Mouse (Mus musculus): ENCODE results near the gene Gnai3. TPM values are rescaled to one million over a fixed set of nuclear protein-coding genes. Genes with fewer than 3 reads are reported as not detected.
A peak's percentile ranks its signal among the peaks of the same experiment; 100 is the strongest.

Gene Gnai3
- total RNA-seq (2021) = 10 to 100 TPM; 17.7 to 22.6 TPM
- long read RNA-seq, experiment 1, transcript Gnai3-201 (9 exons, 3,262 nt) = major isoform, 17 of 20 reads
- long read RNA-seq, experiment 1, partial matches to known transcripts = 2 of 20 reads
- long read RNA-seq, experiment 1, other reads (novel, unspliced or antisense) = 1 of 20 reads
- long read RNA-seq, experiment 2, transcript Gnai3-201 (9 exons, 3,262 nt) = major isoform, 26 of 28 reads
- long read RNA-seq, experiment 2, partial matches to known transcripts = 1 of 28 reads
- long read RNA-seq, experiment 2, other reads (novel, unspliced or antisense) = 1 of 28 reads

DNA sequence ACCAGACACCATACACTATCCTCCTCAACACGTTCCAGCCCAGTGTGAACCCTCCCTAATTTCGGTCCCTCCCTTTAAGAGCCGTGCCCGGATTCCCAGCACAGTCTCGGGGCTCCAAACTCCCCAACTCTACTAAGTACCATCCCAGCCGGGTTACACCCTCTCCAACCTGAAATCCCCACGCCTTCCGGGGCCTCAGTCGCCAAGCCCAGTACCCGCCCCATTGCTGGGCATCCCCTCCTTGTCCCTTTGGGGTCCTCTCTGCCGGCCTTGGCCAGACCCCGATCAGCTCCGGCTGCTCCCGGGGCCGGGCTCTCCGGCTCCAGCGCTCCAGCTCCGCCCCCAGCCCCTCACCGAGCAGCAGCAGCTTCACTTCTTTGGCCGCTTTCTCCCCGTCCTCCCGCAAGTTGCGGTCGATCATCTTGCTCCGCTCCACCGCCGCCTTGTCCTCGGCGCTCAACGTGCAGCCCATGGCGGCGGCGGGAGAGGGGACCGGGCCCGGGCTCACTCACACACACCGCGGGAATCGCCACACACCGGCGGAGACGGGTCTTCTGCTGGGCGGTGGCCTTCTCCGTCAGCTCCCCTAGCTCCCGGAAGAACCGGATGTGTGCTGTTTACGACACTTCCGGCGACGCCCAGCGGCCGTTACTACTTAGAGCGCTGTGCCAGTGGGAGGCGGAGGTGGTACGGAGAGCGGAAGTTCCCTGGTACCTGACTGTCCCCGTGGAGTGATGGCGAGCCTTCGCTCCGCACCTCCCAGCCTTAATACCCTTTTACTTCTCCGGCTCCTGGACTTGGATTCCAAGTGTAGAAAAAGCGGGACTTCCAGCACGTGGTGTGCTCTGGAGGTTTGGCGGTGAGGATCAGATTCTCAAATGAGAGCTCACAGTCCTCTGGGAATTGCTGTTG is at the start of gene Gnai3:
Gene Gnai3, minus strand, starts transcription at position 613 of the 912 bp plus-strand sequence.
- intact Hi-C loops (cut with DNase I; ENCODE audit: low total_unique reads) = no loop called here
- DNase-seq = peak; percentile 89

DNA sequence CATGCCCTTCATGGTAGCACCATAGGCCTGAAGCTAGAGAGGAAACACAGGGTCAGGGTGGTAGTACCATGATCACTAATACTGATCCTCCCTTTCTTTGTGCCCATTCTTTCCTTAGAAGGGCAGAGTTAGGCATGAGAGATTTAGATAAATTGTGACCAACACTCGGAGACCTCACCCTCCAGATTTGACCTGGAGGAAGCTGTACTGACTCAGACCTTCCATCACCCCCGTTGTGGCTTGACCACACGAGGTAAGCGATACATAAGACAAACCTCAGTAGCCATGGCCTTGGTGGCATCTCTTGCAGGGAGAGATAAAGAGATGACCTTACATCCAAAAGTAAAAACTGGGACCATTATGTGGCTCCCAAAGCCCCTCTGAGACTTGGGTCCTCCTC is 49.3 kb upstream of the Gnai3 start:
- intact Hi-C loops (cut with DNase I; ENCODE audit: low total_unique reads) = no loop called here
- DNase-seq = no peak

DNA sequence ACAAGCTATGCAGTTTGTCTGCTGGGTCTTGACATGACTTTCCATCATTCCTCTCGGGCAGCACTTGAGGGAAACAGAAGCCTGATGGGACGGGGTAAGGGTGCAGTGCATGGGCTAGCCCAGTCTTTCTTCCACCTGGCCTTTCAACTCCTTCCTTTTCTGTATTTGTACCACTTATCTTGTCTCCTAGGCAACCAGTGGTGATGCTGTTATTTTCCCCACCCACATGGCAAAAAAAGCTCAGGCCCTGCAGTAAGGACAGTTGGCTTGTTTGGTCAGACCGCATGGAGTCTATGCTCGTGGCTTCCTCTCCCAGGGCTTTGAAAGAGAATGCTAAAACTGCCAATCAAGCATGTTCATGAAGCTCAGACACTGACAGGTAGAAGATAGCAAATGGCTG is 47.7 kb upstream of the Gnai3 start:
- intact Hi-C loops (cut with DNase I; ENCODE audit: low total_unique reads) = no loop called here
- DNase-seq = no peak

- intact Hi-C loops (cut with DNase I; ENCODE audit: low total_unique reads) = no loop called here
- DNase-seq = no peak
Observed at GRCm38 (mm10) chr3:108189897-108190296, 44.0 kb upstream of the Gnai3 start.

DNA sequence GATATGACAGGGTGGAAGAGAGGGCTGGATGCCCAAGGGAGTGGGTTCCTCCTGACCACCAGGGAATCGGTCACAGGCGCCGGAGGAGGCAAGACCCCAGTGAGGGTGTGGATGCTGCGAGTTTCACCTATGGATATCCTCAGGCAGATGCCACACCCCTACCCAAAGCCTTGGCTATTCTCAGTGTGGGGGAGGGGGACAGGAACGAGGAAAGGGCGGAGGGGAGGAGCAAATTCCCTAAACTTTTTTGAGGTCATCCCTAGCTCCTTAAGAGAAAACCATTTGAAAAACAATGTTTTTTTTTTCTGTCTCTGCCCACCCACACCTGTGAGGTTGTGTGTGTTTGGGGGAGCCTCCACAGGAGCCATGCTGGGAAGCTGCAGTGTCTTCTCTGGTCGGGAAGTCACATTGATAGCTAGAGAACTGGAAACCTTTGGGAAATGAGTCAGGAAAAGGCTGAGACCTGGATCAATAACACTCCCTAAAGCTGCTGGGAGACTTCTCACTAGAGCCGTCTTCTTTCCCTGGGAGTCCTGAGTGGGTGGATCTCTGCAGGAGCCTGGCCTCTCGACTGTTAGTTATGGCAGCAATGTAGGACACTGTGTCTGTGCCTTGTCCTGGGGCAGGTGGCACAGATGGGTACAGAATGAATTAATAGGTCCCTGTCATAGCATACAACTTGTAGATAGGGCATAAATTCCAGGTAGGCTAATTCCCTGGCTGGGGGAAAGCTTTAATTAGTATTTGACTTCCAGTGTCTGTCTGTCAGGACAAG is 43.0 kb upstream of the Gnai3 start:
- DNase-seq = no peak

GRCm38 (mm10) chr3:108187111-108187795 is 41.3 kb upstream of the Gnai3 start:
- DNase-seq = no peak
- intact Hi-C loops (cut with DNase I; ENCODE audit: low total_unique reads) = no loop called here

More for the DNA sequence above, 43.0 kb upstream of the Gnai3 start:
- intact Hi-C loops (cut with DNase I; ENCODE audit: low total_unique reads) = no loop called here

DNA sequence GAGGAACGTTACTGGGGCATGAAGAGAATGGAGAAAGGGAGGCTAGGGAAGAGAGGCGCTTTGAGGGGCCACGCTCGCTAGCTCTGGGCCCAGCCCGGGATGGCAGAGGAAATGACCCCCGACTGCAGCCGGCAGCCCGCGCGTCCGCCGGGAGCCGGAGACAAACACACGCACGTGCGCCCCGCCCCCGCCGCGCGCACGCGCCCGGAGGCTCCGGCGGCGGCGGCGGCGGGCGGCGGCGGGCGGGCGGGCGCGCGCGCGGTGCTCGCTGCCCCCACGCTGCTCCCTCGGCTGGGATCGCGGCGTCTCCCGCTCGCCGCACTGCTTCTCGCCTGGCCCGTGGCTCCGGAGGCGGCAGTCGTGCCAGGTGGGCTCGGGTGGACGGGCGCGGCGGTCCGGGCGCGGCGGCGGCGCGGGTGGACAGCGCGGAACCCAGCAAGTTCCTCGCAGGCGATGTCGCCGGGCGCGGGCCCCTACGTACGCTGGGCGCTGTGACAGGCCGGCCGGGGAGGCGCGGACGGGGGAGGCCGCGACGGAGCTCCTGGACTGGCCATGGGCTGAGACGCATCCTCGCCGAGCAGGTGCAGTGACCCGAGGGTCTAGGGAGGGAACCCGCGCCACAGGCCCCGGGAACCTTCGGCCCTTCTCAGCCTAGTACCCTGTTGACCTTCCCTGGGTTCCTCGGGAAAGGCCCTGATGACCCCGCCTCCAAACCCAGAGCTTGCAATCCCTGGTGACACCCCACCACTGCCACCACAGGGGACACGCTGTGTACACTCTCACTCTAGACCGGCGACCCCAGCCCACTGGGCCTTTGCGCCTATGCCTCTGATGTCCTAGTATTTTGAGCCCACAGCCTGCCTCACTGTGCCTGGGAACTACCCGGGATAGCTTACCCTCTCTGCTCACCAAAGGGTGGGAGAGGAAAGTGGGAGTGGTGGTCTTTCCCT is 40.4 kb upstream of the Gnai3 start, which contains the start of gene Amigo1:
Gene Amigo1, plus strand, starts transcription at position 238 of the 950 bp plus-strand sequence.
- intact Hi-C loops (cut with DNase I; ENCODE audit: low total_unique reads) = no loop called here
- DNase-seq = peak; percentile 61

DNA sequence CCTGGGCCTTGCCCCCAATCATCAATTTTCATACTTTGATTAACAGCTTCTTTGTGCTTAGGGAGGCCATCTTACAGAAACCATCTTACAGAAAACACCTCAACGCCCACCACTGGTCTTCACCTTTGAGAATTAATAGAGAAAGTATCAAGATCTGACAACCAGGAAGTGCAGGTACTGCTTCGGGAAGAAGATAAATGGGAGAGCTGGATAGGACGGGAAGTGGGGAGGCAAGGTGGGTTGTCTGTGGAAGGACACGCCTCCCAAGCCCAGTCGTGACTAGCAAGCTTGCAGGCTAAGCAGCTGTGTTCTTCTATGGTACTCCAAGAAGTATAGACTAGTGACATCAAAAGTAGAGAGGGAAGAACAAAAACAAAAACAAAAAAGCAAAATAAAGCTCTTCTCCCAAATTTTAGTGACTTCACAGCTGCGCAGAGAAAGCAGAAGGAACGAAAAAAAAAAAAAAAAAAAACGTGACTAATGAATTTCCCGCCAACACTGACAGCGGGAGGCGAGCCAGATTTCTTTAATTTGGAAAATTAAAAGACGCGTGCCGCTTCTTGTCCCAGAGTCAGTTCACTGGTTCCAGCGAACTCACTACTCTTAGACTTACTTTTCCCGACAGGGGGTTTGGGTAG is 39.6 kb upstream of the Gnai3 start:
- intact Hi-C loops (cut with DNase I; ENCODE audit: low total_unique reads) = no loop called here
- DNase-seq = no peak

DNA sequence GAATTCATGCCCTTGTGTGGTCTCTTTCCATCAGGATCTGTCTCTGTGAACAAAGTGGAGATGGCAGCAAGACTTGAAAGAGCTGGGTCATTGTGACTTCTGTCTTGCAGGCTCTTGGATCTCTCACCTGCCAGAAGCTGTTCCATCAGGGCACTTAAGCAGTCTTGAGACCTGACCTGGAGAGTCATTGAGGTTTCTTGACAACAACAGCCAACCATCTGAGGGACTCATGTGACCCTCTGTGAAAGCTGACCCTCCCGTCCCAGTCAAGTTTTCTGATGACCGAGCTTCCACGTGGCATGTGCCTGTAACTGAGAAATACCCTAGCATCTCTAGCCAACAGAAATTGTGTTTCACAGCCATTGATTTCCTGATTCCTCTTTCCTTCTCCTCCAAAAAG is 38.8 kb upstream of the Gnai3 start:
- intact Hi-C loops (cut with DNase I; ENCODE audit: low total_unique reads) = no loop called here
- DNase-seq = no peak

GRCm38 (mm10) chr3:108180514-108180913 is 34.6 kb upstream of the Gnai3 start:
- no peak for DNase-seq
- intact Hi-C loops (cut with DNase I; ENCODE audit: low total_unique reads) = no loop called here

DNA sequence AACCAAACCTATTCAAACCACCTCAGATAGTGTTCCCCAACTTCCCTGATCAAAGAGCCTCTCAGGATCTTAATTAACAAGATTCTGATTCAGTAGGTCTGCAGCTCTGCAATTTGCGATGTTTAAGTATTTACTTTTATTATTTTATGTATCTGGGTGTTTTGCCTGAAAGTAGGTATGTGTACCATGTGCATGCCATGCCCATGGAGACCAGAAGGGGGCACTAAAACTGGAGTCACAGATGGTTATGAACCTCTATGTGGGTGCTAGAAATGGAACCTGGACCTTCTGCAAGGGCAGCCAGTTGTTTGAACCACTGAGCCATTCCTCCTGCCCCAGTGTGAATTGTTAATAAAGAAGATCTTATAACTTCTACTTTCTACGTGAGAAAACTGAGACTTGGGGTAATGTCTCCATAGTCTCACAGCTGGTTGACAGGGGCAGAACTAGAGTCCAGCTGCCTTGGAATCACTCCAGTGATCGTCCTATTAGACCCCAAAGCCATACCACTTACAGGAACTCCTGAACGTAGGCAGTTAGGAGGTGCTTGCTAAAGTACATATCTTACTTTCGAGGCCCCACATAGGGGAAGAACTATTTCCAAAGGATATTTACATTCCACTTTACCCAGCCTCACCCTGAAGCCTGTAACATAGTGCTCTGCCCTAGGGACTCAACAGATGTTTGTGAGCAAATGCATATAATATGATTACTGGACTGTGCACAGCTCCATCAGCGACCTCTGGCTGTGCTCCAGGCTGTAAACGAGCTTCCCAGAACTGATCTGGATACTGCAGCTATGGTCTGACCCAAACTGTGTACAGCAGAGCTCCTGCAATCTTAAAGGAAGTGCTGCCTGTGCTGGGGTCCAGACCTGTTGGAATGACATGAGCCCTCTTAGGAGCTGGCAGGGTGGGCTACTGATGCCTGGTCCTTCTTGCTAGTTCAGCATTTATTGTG is 33.1 kb upstream of the Gnai3 start:
- DNase-seq = peak; percentile 50
- intact Hi-C loops (cut with DNase I; ENCODE audit: low total_unique reads) = no loop called here

GRCm38 (mm10) chr3:108174672-108175531 is 29.0 kb upstream of the Gnai3 start:
- peak; percentile 66 for DNase-seq
- intact Hi-C loops (cut with DNase I; ENCODE audit: low total_unique reads) = no loop called here

DNA sequence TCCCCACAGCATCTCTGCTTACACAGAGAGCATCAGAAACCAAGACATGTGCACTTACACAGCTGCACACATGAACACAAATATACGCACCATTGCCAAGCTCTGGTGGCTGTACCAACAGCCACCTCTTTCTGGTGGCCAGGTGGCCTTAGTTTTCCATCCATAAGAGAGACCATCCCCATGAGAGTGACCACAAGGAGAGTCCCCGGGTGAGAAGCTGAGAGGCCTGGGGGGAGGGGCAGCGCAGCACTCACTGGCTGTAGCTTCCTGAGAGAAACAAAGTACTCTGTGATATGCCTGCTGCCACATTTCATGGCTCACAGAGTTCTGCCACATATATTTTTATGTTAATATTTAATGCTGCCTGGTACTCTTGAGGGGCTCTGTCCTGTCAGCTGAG is 23.3 kb upstream of the Gnai3 start:
- intact Hi-C loops (cut with DNase I; ENCODE audit: low total_unique reads) = loop anchor here (5.0 kb wide), 1 partner anchor 33 kb away; the partner anchor contains the start of gene Cyb561d1
- no peak for DNase-seq

- DNase-seq = peak; percentile 62
- intact Hi-C loops (cut with DNase I; ENCODE audit: low total_unique reads) = loop anchor here (5.0 kb wide), 1 partner anchor 35 kb away; the partner anchor contains the start of gene Cyb561d1
Observed at GRCm38 (mm10) chr3:108167499-108167898, 21.6 kb upstream of the Gnai3 start.

DNA sequence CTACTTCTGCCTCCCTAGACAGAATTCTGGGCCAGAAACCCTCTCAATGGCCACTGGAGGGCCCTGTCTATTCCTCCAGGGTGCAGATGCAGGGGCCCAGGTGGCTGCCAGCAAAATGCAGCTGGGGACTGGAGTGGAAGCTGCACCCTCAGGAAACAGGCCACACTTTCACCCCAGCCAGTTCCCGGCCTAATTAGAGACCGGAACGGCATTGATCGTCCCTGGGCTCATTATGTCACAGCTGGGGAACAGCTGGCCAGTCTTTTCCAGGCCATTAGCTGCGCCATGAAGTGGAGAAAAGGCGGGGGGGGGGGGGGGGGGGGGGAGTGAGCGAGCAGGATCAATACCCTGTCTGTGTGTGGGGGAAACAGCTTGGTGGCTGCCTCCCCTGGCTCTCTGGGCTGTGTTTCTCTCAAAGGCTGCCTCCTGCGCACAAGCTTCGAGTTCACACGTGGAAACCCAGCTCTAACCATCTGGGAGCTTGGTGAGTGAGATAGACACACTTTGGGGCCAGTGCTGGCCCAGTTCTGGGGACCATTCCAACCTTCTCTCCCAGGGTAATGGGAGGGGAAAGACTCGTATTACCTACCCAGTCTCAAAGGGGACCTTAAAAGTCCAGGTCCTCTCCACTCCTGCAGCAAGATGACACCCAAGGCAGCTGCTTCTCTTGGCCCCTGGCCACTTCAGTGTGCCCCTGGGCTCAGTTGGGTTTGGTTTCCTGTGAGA is 20.7 kb upstream of the Gnai3 start:
- DNase-seq = peak; percentile 76
- intact Hi-C loops (cut with DNase I; ENCODE audit: low total_unique reads) = loop anchor here (5.0 kb wide), 1 partner anchor 36 kb away; the partner anchor contains the start of gene Cyb561d1
